Mouse (Mus musculus) small intestine, adult 10 weeks (tissue): ENCODE measurements around the gene Dnah7c. TPM values are rescaled to one million over a fixed set of nuclear protein-coding genes. Genes with fewer than 3 reads are reported as not detected.

Experiments used
- polyA plus RNA-seq: library from polyadenylated mRNA; stranded (reverse); fragments of 350-450 nt; fragmentation: Illumina TruSeq; extraction: RNeasy Lipid Tissue Mini Kit (QIAGEN cat#74804); gene quantifications from one replicate; pipeline ENCODE4 v1.2.3, GENCODE M21; 2014; ENCODE audit warnings: low replicate concordance

Gene Dnah7c
- polyA plus RNA-seq, result not detected

DNA sequence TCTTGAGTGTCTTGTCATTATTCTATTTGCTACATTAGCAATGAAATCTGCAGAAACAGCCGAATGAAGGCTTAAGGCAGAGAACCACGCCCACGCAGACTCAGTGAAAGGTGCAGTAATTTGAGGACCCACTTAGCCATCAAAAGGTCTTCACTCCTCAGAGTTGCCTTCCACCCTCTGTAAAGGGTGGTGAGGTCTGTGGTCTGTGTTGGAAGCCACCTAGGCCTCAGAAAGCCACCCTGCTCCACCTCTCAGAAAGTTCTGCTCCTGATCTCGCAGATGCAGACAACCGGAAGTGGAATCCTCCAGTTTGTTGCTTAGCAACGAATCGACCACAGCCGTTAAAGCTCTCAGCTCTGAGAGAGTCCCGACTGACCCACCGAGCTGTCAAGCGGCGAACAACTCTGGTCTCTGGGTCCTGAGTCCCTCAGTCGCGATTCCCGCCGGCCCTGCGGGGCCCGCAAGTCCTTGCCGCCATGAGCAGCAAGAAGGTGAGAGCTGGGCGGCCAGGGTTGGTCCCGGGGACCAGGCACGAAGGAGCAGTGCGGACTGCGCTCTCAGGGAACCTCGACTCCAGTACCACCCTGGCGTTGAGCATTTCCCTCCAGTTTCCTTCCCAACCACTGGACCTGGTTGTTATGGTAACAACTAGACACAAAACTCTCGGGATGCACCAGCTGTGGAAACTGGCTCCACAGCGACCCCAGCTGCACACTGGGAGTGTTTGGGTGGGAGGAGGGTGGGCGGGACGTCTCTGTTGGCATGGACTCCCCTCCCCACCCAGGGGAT, at the start of gene Dnah7c:
Gene Dnah7c, plus strand, starts transcription at position 456 of the 789 bp plus-strand sequence.

